Mouse (Mus musculus): ENCODE results near the gene Cmss1. TPM values are rescaled to one million over a fixed set of nuclear protein-coding genes. Genes with fewer than 3 reads are reported as not detected.

Gene Cmss1
- polyA plus RNA-seq, 1 experiment from 2014 or later: 40.5 TPM

DNA sequence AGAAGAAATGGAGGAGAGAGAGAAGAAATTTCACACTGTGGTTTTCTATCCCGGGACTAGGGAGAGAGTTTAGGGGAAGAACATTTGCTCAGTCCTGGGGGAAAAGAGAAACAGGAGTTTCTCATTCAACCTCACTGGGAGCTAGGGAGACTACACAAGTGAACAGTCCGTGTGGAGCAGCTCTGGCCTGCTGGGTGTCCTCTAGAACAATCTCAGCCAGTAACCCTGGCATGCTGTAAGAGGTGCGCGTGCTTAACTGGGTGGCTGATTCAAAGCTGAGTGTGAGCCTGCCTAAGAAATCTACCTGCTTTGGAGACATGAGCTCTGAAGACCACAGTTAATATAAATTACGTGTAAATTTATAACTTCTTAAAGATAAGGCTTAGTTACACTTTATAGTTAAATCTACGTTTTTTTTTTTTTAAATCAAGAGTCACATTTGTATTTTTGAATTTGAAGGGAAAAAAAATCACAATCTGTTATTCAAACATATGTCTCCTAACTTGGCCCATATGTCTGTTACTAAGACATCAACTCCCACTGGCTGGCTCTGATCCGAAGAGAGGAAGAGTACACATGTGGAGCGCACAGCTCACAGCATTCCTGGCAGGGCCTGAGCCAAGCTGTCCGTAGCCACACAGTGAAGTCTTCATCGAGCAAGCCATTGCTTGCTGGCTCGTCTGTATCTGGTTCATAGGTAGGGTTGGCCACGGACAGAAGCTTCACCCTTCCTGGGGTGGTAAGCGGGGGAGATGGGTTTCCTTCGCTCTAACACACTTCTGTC, 338.4 kb downstream of the Cmss1 start:
- Histone ChIP-seq H3K4me2 (replicated peaks) (no peak overlapping the region), H3K27ac (no peak overlapping the region), H3K4me3 (no peak overlapping the region), H3K27me3 (no peaks in the 10 kb centered on the region), H3K36me3 (no peaks in the 10 kb centered on the region), H3K9ac (no peak overlapping the region), H3K9me3 (replicated peaks) (no peaks in the 10 kb centered on the region), H3K4me1 (no peaks in the 10 kb centered on the region)
- no peak for ATAC-seq (ENCODE audit: low FRiP score)
- WGBS: 85% methylated on average over 14 of the region's 14 CpGs

DNA sequence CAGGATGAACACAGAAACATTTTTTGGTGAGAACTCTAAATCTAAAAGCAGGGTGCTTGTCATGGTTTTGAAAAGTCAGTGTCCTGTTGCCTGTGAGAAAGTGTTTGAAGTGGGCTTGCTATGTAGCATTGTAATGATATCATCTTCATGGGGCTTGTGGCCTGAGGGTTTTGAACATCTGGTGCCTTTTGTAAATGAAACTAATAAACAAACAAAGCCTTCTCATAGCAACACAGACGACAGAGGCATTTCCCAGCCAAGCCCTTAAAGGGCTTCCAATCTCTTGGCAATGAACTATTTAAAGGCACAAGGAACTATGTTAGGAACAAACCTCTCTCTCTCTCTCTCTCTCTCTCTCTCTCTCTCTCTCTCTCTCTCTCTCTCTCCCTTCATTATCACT, 339.6 kb downstream of the Cmss1 start:
- Histone ChIP-seq H3K4me2 (replicated peaks) (no peak overlapping the region), H3K27me3 (no peaks in the 10 kb centered on the region), H3K4me1 (no peaks in the 10 kb centered on the region), H3K9me3 (replicated peaks) (no peaks in the 10 kb centered on the region), H3K4me3 (no peak overlapping the region), H3K9ac (no peak overlapping the region), H3K27ac (no peak overlapping the region), H3K36me3 (no peaks in the 10 kb centered on the region)
- ATAC-seq (ENCODE audit: low FRiP score): no peak
- WGBS: 20% methylated on average over 1 of the region's 1 CpGs

DNA sequence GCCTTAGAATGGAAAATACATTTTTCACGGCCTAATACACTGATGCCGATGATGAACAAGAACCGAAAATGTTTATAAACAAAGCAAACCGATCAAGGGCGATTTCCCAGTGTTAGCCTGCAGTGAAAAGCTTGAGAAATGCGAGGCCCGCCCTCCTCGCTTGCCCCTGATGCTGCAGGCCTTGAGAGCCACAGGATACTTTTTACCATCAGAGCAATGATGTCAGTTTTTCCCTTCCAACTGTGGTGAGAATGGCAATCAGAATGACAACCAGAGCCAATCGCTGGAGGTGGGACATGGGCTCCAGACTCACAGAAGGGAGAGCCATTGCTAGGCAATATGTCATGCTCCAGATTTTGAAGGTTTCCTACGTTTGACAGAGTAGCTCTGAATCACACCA, 346.5 kb downstream of the Cmss1 start:
- H3K4me2 ChIP-seq (replicated peaks): no peak overlapping the region

DNA sequence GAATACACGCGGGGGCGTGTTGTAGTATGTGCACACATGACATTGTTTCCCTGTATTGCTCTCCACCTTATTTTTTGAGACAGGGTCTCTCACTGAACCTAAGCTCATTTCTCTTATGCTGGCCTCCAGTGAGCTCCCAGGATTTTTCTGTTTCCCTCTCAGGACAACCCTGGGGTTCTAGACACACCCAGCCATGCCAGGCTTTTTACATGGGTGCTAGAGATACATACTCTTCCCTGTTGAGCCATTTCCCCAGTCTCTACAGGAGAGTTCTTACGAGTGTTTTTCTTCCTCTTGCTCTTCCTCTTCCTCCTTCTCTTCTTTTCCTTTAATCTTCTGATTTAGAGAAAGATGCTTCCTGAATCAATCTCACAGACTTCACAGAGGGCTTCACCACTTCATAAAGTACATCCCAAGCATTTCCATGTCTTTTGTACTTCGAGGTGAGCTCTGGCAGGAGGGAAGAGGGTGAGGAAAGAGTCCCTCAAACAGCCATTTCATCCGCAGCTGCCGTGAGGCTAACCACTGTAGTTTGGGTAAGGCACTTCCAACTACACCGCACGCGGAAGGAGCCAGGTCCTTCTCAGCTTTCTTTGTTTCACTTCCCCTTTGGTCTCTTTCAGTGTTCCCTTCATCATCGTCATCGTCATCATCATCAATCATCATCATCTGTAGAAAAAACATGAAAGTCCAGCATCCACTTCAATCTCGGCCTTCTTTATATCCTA, 347.1 kb downstream of the Cmss1 start:
- no peak overlapping the region for H3K4me3 ChIP-seq
- H3K4me1 ChIP-seq: no peaks in the 10 kb centered on the region
- WGBS: 90% methylated on average over 13 of the region's 13 CpGs
- no peaks in the 10 kb centered on the region for H3K9me3 ChIP-seq (replicated peaks)
- H3K9ac ChIP-seq: no peak overlapping the region
- H3K27ac ChIP-seq: no peak overlapping the region
- no peak for ATAC-seq (ENCODE audit: low FRiP score)
- H3K4me2 ChIP-seq (replicated peaks): no peak overlapping the region
- no peaks in the 10 kb centered on the region for H3K27me3 ChIP-seq
- no peaks in the 10 kb centered on the region for H3K36me3 ChIP-seq

More for the DNA sequence above, 346.5 kb downstream of the Cmss1 start:
- no peak overlapping the region for H3K27ac ChIP-seq
- ATAC-seq (ENCODE audit: low FRiP score): no peak
- no peaks in the 10 kb centered on the region for H3K27me3 ChIP-seq
- no peaks in the 10 kb centered on the region for H3K36me3 ChIP-seq
- H3K9ac ChIP-seq: no peak overlapping the region
- H3K4me3 ChIP-seq: no peak overlapping the region
- no peaks in the 10 kb centered on the region for H3K4me1 ChIP-seq
- WGBS: 88% methylated on average over 10 of the region's 10 CpGs
- H3K9me3 ChIP-seq (replicated peaks): no peaks in the 10 kb centered on the region

Other genes with a start within 250 kb of the Cmss1 start
- 10.8 and 12.2 TPM in 2 replicates for gene Col8a1, start 147.9 kb upstream of the Cmss1 start, polyA plus RNA-seq (2016; fragmentation: Nextera tagmentation; extraction: Ambion mirVana)

All from hindbrain, embryonic 12.5 days (tissue).